Mouse (Mus musculus) embryonic facial prominence, embryonic 14.5 days (tissue): ENCODE measurements at regions not wholly inside any gene's neighbourhood (a gene's known extent, or its start where the extent isn't known, plus 50 kb on each side); places are given as distances from the start of the nearest gene placed in this dataset.

Source experiments
- ATAC-seq: fragments of 200-750 bp; cut with Nextera tagmentation; 2 replicates; pipeline ENCODE4 v1.8.0; 2017; ENCODE audit warnings: low read depth, moderate number of reproducible peaks, moderate TSS enrichment
- DNase-seq: peaks from one replicate; pipeline ENCODE4 v3.0.0-alpha.2; 2015; ENCODE audit warnings: low spot score
- H3K27ac ChIP-seq: fragments of 300-500 bp; sonication (generic); replicated peaks from 2 replicates; pipeline ENCODE4 v1.5.1; 2014; ENCODE audit warnings: low read depth, mild to moderate bottlenecking, low read length, moderate library complexity
- H3K27me3 ChIP-seq: fragments of 300-500 bp; sonication (generic); replicated peaks from 2 replicates; pipeline ENCODE4 v1.6.1; 2014; ENCODE audit warnings: low read length; ENCODE audit not compliant: control insufficient read depth, insufficient read depth
- H3K36me3 ChIP-seq: fragments of 300-500 bp; sonication (generic); 2 replicates; pipeline ENCODE4 v1.6.1; 2014; ENCODE audit warnings: low read length, mixed read lengths; ENCODE audit not compliant: control insufficient read depth, insufficient read depth
- H3K4me1 ChIP-seq: fragments of 300-500 bp; sonication (generic); 2 replicates; pipeline ENCODE4 v1.6.1; 2014; ENCODE audit warnings: antibody characterized with exemption, low read length; ENCODE audit not compliant: control insufficient read depth, insufficient read depth
- H3K4me2 ChIP-seq: fragments of 300-500 bp; sonication (generic); 2 replicates; pipeline ENCODE4 v1.6.1; 2014; ENCODE audit warnings: low read depth, mild to moderate bottlenecking, low read length, moderate library complexity, mixed read lengths
- H3K4me3 ChIP-seq: fragments of 300-500 bp; sonication (generic); 2 replicates; pipeline ENCODE4 v1.5.1; 2014; ENCODE audit warnings: low read depth, mild to moderate bottlenecking, low read length
- H3K9ac ChIP-seq: fragments of 300-500 bp; sonication (generic); 2 replicates; pipeline ENCODE4 v1.6.1; 2014; ENCODE audit warnings: low read depth, mild to moderate bottlenecking, low read length, moderate library complexity, mixed read lengths
- H3K9me3 ChIP-seq: fragments of 300-500 bp; sonication (generic); 2 replicates; pipeline ENCODE4 v1.6.1; 2016; ENCODE audit warnings: low read length; ENCODE audit not compliant: control insufficient read depth
- WGBS: fragments of 180-500 bp; shearing (Covaris S2); extraction: QIAGEN DNeasy Blood & Tissue Kit; methylation state at CpG from one replicate; pipeline ENCODE4 v1.1.7; 2014; 5-methylcytosine and 5-hydroxymethylcytosine counted together

DNA sequence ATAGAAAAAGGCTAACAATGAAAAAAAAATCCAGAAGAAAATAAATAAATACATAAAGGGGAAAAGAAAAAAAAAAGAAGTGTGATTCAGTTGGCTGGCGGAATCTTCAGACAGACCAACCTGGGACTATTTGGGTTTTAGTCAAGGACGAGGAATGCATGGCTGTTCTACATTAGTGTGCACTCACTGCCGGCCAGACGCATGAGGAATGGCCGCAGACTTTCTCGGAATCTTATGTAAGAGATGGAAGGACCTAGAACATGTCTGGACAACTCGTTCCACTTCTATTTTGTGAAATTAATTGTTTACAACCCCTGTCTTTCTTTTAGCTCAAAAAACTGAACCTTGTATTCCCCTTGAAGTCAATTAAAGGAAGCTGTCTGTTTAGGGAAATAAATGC, 103.4 kb downstream of the Tmem170b start:
- no peak overlapping the region for H3K4me2 ChIP-seq
- no peak for ATAC-seq
- no peak overlapping the region for H3K9ac ChIP-seq
- no peak overlapping the region for H3K27ac ChIP-seq
- H3K4me3 ChIP-seq = no peak overlapping the region
- H3K4me1 ChIP-seq = no peaks in the 10 kb centered on the region
- no peak for DNase-seq
- H3K36me3 ChIP-seq = no peaks in the 10 kb centered on the region
- 52% methylated on average over 7 of the region's 7 CpGs for WGBS
- H3K9me3 ChIP-seq = no peaks in the 10 kb centered on the region
- H3K27me3 ChIP-seq = no peaks in the 10 kb centered on the region

DNA sequence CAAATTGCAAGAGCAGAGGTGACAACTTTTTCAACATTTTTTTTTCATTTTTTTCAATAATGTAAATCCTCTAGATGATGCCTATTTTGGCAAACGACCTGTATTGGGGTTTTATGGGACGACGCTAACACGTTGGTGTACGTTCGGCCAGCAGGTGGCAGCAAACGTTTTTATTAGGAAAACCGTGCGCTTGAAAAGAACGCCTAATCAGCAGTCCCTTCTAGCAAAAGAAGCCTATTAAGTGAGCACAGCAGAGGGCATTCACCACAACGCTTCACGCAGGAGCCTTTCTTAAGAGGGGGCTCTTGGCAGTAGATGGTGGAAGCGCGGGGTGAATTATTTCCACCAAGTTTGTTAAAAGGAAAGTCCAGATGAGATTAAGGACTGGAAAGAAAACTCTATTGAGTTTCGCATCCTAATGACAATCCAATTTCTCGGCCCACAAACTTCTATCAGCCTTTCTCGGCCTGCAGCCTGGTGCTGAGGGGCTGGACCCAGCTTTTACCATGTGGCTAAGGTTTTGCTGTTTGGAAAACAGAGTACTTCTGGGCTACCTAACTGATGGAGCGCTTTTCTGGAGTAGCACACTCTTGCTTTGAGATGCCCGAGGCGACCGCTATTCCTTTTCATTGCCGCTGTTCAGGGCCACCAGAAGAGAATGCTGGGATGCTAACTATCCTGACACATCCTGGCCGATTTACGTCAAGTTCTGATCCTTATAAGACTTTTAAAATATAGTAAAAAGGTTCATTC, 103.9 kb downstream of the Tmem170b start:
- H3K4me3 ChIP-seq = no peak overlapping the region
- no peaks in the 10 kb centered on the region for H3K4me1 ChIP-seq
- no peak overlapping the region for H3K9ac ChIP-seq
- 36% methylated on average over 24 of the region's 24 CpGs for WGBS
- H3K4me2 ChIP-seq = 0 out of 2 replicates have a peak overlapping the region, but pooled peaks have one; percentile 8
- ATAC-seq = peak; percentile 63
- no peaks in the 10 kb centered on the region for H3K9me3 ChIP-seq
- no peaks in the 10 kb centered on the region for H3K27me3 ChIP-seq
- no peak overlapping the region for H3K27ac ChIP-seq
- DNase-seq = peak; percentile 96
- no peaks in the 10 kb centered on the region for H3K36me3 ChIP-seq

DNA sequence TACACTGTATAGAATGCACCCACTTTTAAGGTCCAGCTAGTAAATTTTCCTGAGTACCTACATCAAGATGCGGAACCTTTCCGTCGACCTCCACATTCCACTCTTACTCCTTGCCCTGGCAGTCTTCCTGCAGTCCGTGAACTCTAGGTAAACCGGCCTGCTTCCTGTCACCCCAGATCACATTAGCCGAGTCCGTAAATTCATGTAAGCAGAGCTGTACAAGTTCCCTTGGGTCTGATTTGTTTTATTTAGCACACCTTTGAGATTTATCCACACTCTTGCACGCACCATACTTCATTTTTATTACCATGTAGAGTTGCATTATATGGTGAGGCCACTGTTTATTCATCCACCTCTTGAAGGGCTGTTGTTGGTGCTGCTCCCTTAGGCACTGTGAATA, 106.9 kb downstream of the Tmem170b start:
- Histone ChIP-seq H3K4me3 (no peak overlapping the region), H3K27ac (no peak overlapping the region), H3K27me3 (no peaks in the 10 kb centered on the region), H3K9me3 (no peaks in the 10 kb centered on the region), H3K4me1 (no peaks in the 10 kb centered on the region), H3K36me3 (no peaks in the 10 kb centered on the region), H3K4me2 (no peak overlapping the region), H3K9ac (no peak overlapping the region)
- ATAC-seq (no peak), DNase-seq (no peak)
- WGBS = 49% methylated on average over 8 of the region's 8 CpGs
